In the genomic region with DNA sequence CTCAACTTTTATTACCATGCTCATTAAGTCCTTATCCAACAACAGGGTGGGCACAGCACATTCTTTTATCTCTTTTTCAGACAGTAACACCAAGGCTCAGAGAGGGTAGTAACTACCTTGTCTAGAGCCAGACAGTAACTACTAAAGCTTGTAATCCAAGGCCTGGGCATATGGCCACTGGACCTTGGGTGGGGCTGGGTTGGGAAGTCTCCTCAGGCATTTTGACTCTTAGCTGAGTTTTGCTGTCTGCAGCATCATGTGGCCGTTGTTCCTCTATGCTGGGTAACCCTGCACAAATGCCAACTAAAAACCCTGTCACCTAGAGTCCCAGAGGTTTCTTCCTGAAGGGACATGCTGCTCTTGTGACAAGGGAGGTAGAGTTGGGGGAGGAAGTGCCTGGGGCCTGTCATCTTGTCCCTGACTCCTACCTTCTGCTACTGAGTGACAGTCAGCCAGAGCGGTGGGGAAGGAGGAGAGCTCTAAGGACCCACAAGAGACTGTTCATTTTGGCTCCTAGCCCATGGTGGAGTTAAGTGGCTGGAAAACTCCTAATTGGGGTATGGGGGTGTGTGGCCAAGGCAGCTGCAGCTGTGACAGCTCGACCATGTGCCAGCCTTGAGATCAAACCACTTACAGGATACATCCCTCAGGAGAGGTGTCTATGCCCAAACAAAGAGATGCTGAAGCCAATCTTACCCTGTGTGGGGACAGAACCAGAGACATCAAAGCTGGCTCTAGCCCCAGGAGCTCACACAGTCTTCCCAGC, we compare ENCODE assay signal across 17 mouse cellular contexts.
A peak's percentile ranks its signal among the peaks of the same experiment; 100 is the strongest.
DNase-seq lines count a peak whose midpoint lies in the region; ATAC-seq and TF ChIP-seq lines count a peak whose summit lies in the region.
"Had no signal": no experiment of that assay in that cellular context is flagged by ENCODE, and none has a peak within 500 bp of the region (broad histone marks: within the 10 kb centered on the region; RNA-seq: fewer than 3 reads in every experiment).

No protein-coding gene starts in this region.

- no peak for TF ChIP-seq CTCF in forebrain, postnatal 0 days (IDR thresholded peaks at IDR 0.05; ENCODE audit: low read depth)

- ATAC-seq in forebrain, postnatal 0 days = peak; percentile 50; the same call in 1 of the 2 replicates
- ATAC-seq in forebrain, embryonic 11.5 days (replicated peaks; ENCODE audit: low FRiP score) = no peak
- no peak; the same call in 1 of the 2 replicates for ATAC-seq in hindbrain, embryonic 14.5 days (ENCODE audit: low FRiP score)
- no peak for ATAC-seq in hindbrain, embryonic 12.5 days (ENCODE audit: low FRiP score)
- ATAC-seq: intestine, embryonic 16.5 days had no signal

- no peak overlapping the region for H3K27ac ChIP-seq in forebrain, postnatal 0 days (ENCODE audit: low read depth, low read length)
- no peak overlapping the region for H3K27ac ChIP-seq in forebrain, embryonic 11.5 days (ENCODE audit: low read depth, low read length)
- H3K27ac ChIP-seq in hindbrain, embryonic 14.5 days = no peak overlapping the region
- no peak overlapping the region for H3K27ac ChIP-seq in hindbrain, embryonic 12.5 days
- H3K27ac ChIP-seq: limb, embryonic 12.5 days; liver, embryonic 13.5 days; lung, embryonic 15.5 days; macrophage; neural tube, embryonic 12.5 days had no signal

- WGBS in forebrain, postnatal 0 days = 43% methylated on average over 3 of the region's 3 CpGs
- WGBS in forebrain, embryonic 11.5 days = 74% methylated on average over 3 of the region's 3 CpGs
- WGBS in hindbrain, embryonic 14.5 days = 57% methylated on average over 3 of the region's 3 CpGs
- WGBS in hindbrain, embryonic 12.5 days = 67% methylated on average over 3 of the region's 3 CpGs

- no peak for DNase-seq in forebrain, postnatal 0 days
- DNase-seq in forebrain, embryonic 11.5 days (ENCODE audit: low spot score) = no peak
- peak; percentile 58 for DNase-seq in hindbrain, embryonic 14.5 days (ENCODE audit: low spot score)
- DNase-seq in retina, postnatal 1 day = peak; percentile 40
- DNase-seq in retina, embryonic 14.5 days (ENCODE audit: low spot score) = no peak
- DNase-seq in skeletal muscle tissue, adult 2 months (ENCODE audit: low read depth, low spot score) = peak; percentile 32
- DNase-seq in adrenal gland, postnatal 36 days = no peak
- DNase-seq: adrenal gland, postnatal 25 days; cerebellum, postnatal 25 days; liver, embryonic 13.5 days had no signal

- no peaks in the 10 kb centered on the region for H3K36me3 ChIP-seq in forebrain, postnatal 0 days (ENCODE audit: insufficient read depth)
- no peaks in the 10 kb centered on the region for H3K36me3 ChIP-seq in forebrain, embryonic 11.5 days (ENCODE audit: control insufficient read depth, insufficient read depth, low read length)
- H3K36me3 ChIP-seq in hindbrain, embryonic 14.5 days (replicated peaks; ENCODE audit: control insufficient read depth, insufficient read depth) = no peaks in the 10 kb centered on the region
- no peaks in the 10 kb centered on the region for H3K36me3 ChIP-seq in hindbrain, embryonic 12.5 days
- H3K36me3 ChIP-seq: limb, embryonic 12.5 days; liver, embryonic 13.5 days; lung, embryonic 15.5 days; neural tube, embryonic 12.5 days had no signal

- H3K4me2 ChIP-seq in forebrain, postnatal 0 days (ENCODE audit: low read depth) = no peak overlapping the region
- H3K4me2 ChIP-seq in forebrain, embryonic 11.5 days (ENCODE audit: low read depth, low read length, severe bottlenecking) = no peak overlapping the region
- H3K4me2 ChIP-seq in hindbrain, embryonic 14.5 days (replicated peaks) = no peak overlapping the region
- H3K4me2 ChIP-seq in hindbrain, embryonic 12.5 days (replicated peaks) = no peak overlapping the region
- H3K4me2 ChIP-seq: heart, embryonic 11.5 days; limb, embryonic 12.5 days; liver, embryonic 13.5 days; lung, embryonic 15.5 days; neural tube, embryonic 12.5 days had no signal

- H3K9ac ChIP-seq in forebrain, postnatal 0 days = no peak overlapping the region
- H3K9ac ChIP-seq in forebrain, embryonic 11.5 days (ENCODE audit: low read length) = no peak overlapping the region
- H3K9ac ChIP-seq in hindbrain, embryonic 14.5 days = no peak overlapping the region
- no peak overlapping the region for H3K9ac ChIP-seq in hindbrain, embryonic 12.5 days
- H3K9ac ChIP-seq: limb, embryonic 12.5 days; liver, embryonic 13.5 days; lung, embryonic 15.5 days; neural tube, embryonic 12.5 days had no signal

- no peak overlapping the region for H3K4me3 ChIP-seq in forebrain, postnatal 0 days (ENCODE audit: low read depth, low read length)
- no peak overlapping the region for H3K4me3 ChIP-seq in forebrain, embryonic 11.5 days (ENCODE audit: low read depth, low read length)
- no peak overlapping the region for H3K4me3 ChIP-seq in hindbrain, embryonic 14.5 days (replicated peaks; ENCODE audit: low read length)
- no peak overlapping the region for H3K4me3 ChIP-seq in hindbrain, embryonic 12.5 days
- H3K4me3 ChIP-seq: limb, embryonic 12.5 days; liver, embryonic 13.5 days; lung, embryonic 15.5 days; neural tube, embryonic 12.5 days had no signal

- no peaks in the 10 kb centered on the region for H3K9me3 ChIP-seq in forebrain, postnatal 0 days (ENCODE audit: low read length)
- H3K9me3 ChIP-seq in forebrain, embryonic 11.5 days (ENCODE audit: control insufficient read depth, low read length) = no peaks in the 10 kb centered on the region
- no peaks in the 10 kb centered on the region for H3K9me3 ChIP-seq in hindbrain, embryonic 14.5 days (ENCODE audit: control insufficient read depth, low read length)
- peaks cover 3% of the 10 kb centered on the region; the same call in 1 of the 2 replicates for H3K9me3 ChIP-seq in hindbrain, embryonic 12.5 days (replicated peaks)
- H3K9me3 ChIP-seq: limb, embryonic 12.5 days; liver, embryonic 13.5 days; lung, embryonic 15.5 days had no signal

- no peaks in the 10 kb centered on the region for H3K4me1 ChIP-seq in forebrain, postnatal 0 days (ENCODE audit: insufficient read depth)
- H3K4me1 ChIP-seq in forebrain, embryonic 11.5 days (replicated peaks; ENCODE audit: control insufficient read depth, insufficient read depth, low read length) = no peaks in the 10 kb centered on the region
- no peaks in the 10 kb centered on the region; the same call in 1 of the 2 replicates for H3K4me1 ChIP-seq in hindbrain, embryonic 14.5 days (replicated peaks; ENCODE audit: control insufficient read depth, insufficient read depth, low read length)
- no peaks in the 10 kb centered on the region for H3K4me1 ChIP-seq in hindbrain, embryonic 12.5 days
- H3K4me1 ChIP-seq: limb, embryonic 12.5 days; liver, embryonic 13.5 days; lung, embryonic 15.5 days; neural tube, embryonic 12.5 days had no signal

- no peaks in the 10 kb centered on the region for H3K27me3 ChIP-seq in forebrain, postnatal 0 days (ENCODE audit: insufficient read depth, low read length)
- H3K27me3 ChIP-seq in forebrain, embryonic 11.5 days (ENCODE audit: control insufficient read depth, insufficient read depth, low read length) = no peaks in the 10 kb centered on the region
- H3K27me3 ChIP-seq in hindbrain, embryonic 14.5 days (ENCODE audit: control insufficient read depth, insufficient read depth, low read length) = no peaks in the 10 kb centered on the region
- peaks cover 4% of the 10 kb centered on the region; the same call in 1 of the 2 replicates for H3K27me3 ChIP-seq in hindbrain, embryonic 12.5 days
- H3K27me3 ChIP-seq: limb, embryonic 12.5 days; liver, embryonic 13.5 days; lung, embryonic 15.5 days; neural tube, embryonic 12.5 days had no signal

Comparison
In these comparisons a context has a peak if more than half of its experiments do, and no peak if none do; other contexts are left out.
1. DNase-seq: peak in hindbrain, embryonic 14.5 days (single experiment), retina, postnatal 1 day (single experiment) and skeletal muscle tissue, adult 2 months (single experiment); none in forebrain, postnatal 0 days (single experiment), forebrain, embryonic 11.5 days (single experiment), retina, embryonic 14.5 days (single experiment) and adrenal gland, postnatal 36 days (0 of 2).